Mouse (Mus musculus): Measurements from ENCODE around the gene Papss2.

DNA sequence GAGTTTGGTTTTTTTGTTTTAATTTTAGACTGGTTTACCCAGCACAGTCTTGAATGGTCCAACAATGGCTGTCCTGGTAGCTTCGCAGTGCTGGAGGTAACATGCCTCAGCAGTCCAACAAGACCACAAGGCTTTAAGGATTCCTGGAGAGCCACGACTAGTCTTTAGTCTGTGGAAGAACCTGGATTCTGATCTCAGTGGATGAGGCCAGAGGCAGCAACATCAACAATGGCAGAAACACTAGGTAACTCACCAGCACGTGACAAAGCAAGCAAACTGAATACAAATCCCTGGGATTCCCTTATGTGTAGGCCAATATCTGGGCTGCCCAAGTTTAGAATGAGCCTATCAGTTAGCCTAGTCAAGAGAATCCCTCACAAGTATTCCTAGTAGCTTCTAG, 117.9 kb downstream of the Papss2 start:
- TF ChIP-seq POLR2A (IDR thresholded peaks at IDR 0.05; ENCODE audit: borderline replicate concordance, control insufficient read depth, low read depth, low read length), result no peak
- TF ChIP-seq CTCF (IDR thresholded peaks at IDR 0.05; ENCODE audit: control insufficient read depth, insufficient read depth, low read length), result no peak

Measured in bone marrow, adult 2 months (tissue).